Mouse (Mus musculus): ENCODE results near the gene Npsr1. TPM values are rescaled to one million over a fixed set of nuclear protein-coding genes. Genes with fewer than 3 reads are reported as not detected.

The Npsr1 gene
- total RNA-seq, 2 experiments from 2014 or later: 5.0 to 5.1 TPM

GRCm38 (mm10) chr9:24211636-24212035 is 113.8 kb downstream of the Npsr1 start:
- intact Hi-C loops (cut with DNase I): loop anchor here (1.0 to 5.0 kb wide), 4 partner anchors 72 to 714 kb away; no protein-coding TSS in a partner anchor
- peak; percentile 60 to 97 for DNase-seq (ENCODE audit: low spot score in 2 of 2)

GRCm38 (mm10) chr9:24217721-24218120 is 119.9 kb downstream of the Npsr1 start:
- intact Hi-C loops (cut with DNase I): no loop called here
- peak in 1 of 2 experiments; percentile 86 for DNase-seq (ENCODE audit: low spot score in 2 of 2)

- intact Hi-C loops (cut with DNase I): no loop called here
- peak in 1 of 2 experiments; percentile 78 for DNase-seq (ENCODE audit: low spot score in 2 of 2)
Measured at GRCm38 (mm10) chr9:24236461-24236860, 138.7 kb downstream of the Npsr1 start.

GRCm38 (mm10) chr9:24247557-24247956 is 149.8 kb downstream of the Npsr1 start:
- DNase-seq (ENCODE audit: low spot score in 2 of 2): no peak
- intact Hi-C loops (cut with DNase I): no loop called here

DNA sequence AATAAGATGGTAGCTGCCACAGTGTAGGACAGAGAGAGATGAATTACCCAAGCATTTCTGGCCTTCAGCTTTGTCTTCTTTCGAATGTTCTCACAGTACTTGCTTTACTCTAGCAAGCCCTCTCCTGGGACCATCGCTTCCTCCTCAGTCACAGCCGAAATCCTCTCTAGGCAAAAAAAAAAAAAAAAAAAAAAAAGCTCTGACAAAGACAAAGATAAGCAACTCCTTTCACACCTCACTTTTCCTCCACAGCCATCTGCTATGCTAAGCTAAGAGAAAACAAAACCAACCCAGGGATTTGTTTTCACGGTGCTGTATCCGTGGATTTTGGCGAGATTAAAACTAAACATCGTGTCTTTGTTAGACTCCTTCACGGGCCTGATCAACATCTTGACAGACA is 156.4 kb downstream of the Npsr1 start:
- intact Hi-C loops (cut with DNase I): no loop called here
- DNase-seq (ENCODE audit: low spot score in 2 of 2): peak in 1 of 2 experiments; percentile 31

- intact Hi-C loops (cut with DNase I): loop anchor here (5.0 to 10.0 kb wide), 2 partner anchors 222 to 326 kb away; partner anchors contain the start of gene Dpy19l1
- no peak for DNase-seq (ENCODE audit: low spot score in 2 of 2)
Measured at GRCm38 (mm10) chr9:24280498-24281287, 182.9 kb downstream of the Npsr1 start.

DNA sequence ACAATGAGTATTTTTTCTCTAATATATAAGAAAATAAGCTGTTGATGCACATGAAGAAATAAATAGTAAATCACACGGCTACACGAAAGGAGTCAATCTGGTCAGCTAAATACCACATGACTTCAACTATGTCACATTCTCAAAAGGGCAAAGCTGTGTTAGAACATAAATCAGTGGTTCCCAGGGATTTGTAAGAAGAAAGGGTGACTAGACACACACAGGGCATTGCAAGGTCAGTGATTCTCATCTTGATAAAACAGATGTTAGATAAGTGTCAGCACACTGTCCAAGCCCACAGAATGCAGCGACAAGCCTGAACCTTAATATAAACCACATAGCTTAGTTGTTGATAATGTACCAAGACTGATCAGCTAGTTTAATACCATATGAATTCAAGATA is 184.8 kb downstream of the Npsr1 start:
- no peak for DNase-seq (ENCODE audit: low spot score in 2 of 2)
- intact Hi-C loops (cut with DNase I): loop anchor here (1.0 to 10.0 kb wide), 3 partner anchors 71 to 328 kb away; partner anchors contain the start of gene Dpy19l1

GRCm38 (mm10) chr9:24283071-24283470 is 185.3 kb downstream of the Npsr1 start:
- DNase-seq (ENCODE audit: low spot score in 2 of 2): peak; percentile 27 to 64
- intact Hi-C loops (cut with DNase I): loop anchor here (1.0 to 10.0 kb wide), 3 partner anchors 72 to 328 kb away; partner anchors contain the start of gene Dpy19l1

- DNase-seq (ENCODE audit: low spot score in 2 of 2): no peak
- intact Hi-C loops (cut with DNase I): loop anchor here (1.0 to 10.0 kb wide), 3 partner anchors 72 to 329 kb away; partner anchors contain the start of gene Dpy19l1
Measured at GRCm38 (mm10) chr9:24283536-24283935, 185.7 kb downstream of the Npsr1 start.

GRCm38 (mm10) chr9:24284239-24285084 is 186.7 kb downstream of the Npsr1 start:
- intact Hi-C loops (cut with DNase I): loop anchor here (5.0 to 10.0 kb wide), 2 partner anchors 218 to 330 kb away; partner anchors contain the start of gene Dpy19l1
- peak in 1 of 2 experiments; percentile 78 for DNase-seq (ENCODE audit: low spot score in 2 of 2)

- intact Hi-C loops (cut with DNase I): loop anchor here (10.0 kb wide), 1 partner anchor 331 kb away; no protein-coding TSS in a partner anchor
- DNase-seq (ENCODE audit: low spot score in 2 of 2): no peak
Measured at GRCm38 (mm10) chr9:24285419-24285818, 187.6 kb downstream of the Npsr1 start.

- DNase-seq (ENCODE audit: low spot score in 2 of 2): no peak
Measured at GRCm38 (mm10) chr9:24291385-24291784, 193.6 kb downstream of the Npsr1 start.

DNA sequence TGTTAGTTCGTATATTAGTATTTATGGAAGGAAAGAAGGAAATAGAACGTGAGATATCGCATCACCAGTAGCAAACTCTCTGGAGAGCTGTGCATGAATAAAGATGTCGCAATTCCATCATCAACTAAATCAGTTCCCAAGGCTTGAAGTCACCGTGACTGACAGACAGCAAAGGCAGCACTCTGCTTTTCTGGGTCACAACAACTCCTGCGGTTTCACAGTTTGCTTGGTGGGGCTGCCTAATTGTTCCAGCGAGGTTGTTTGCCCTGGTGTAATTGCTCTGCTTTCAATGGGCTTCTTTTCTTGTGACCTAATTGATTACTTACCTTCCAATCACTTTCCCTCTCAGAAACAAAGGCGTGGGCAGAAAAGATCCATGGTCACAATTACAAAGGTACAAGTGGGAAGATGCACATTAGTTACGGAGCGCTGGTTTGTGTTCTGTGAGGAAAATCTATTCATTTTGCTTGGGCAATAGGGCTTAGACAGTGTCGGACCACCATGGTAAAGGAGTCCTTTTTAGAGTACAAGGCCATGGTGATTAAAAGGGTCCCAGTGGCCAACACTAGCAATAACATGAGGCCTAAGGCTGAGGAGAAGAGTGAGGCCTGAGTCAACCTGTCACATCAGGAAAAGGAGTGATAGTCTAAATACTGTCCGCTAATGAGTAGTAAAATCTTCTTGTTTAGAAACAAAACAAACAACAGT is 195.6 kb downstream of the Npsr1 start:
- DNase-seq (ENCODE audit: low spot score in 2 of 2): no peak
- intact Hi-C loops (cut with DNase I): no loop called here

More at GRCm38 (mm10) chr9:24291385-24291784, 193.6 kb downstream of the Npsr1 start:
- intact Hi-C loops (cut with DNase I): no loop called here

GRCm38 (mm10) chr9:24302906-24303305 is 205.1 kb downstream of the Npsr1 start:
- DNase-seq (ENCODE audit: low spot score in 2 of 2): no peak
- intact Hi-C loops (cut with DNase I): no loop called here

- no peak for DNase-seq (ENCODE audit: low spot score in 2 of 2)
- intact Hi-C loops (cut with DNase I): no loop called here
Measured at GRCm38 (mm10) chr9:24306990-24307389, 209.2 kb downstream of the Npsr1 start.

GRCm38 (mm10) chr9:24307400-24307799 is 209.6 kb downstream of the Npsr1 start:
- intact Hi-C loops (cut with DNase I): no loop called here
- no peak for DNase-seq (ENCODE audit: low spot score in 2 of 2)

- DNase-seq (ENCODE audit: low spot score in 2 of 2): peak in 1 of 2 experiments; percentile 60
- intact Hi-C loops (cut with DNase I): no loop called here
Measured at GRCm38 (mm10) chr9:24315835-24316234, 218.0 kb downstream of the Npsr1 start.

GRCm38 (mm10) chr9:24331661-24332060 is 233.9 kb downstream of the Npsr1 start:
- DNase-seq (ENCODE audit: low spot score in 2 of 2): no peak
- intact Hi-C loops (cut with DNase I): no loop called here

GRCm38 (mm10) chr9:24341321-24341720 is 243.5 kb downstream of the Npsr1 start:
- DNase-seq (ENCODE audit: low spot score in 2 of 2): no peak
- intact Hi-C loops (cut with DNase I): no loop called here

All from left cerebral cortex, postnatal 25 days (tissue).